Mouse (Mus musculus) hindbrain, embryonic 16.5 days (tissue): ENCODE results near the gene Ifi214. TPM values are rescaled to one million over a fixed set of nuclear protein-coding genes. Genes with fewer than 3 reads are reported as not detected.
"Not testable (repeated sequence)": the region's sequence is repeated elsewhere in the genome, so short reads cannot be mapped to it uniquely, and the experiment has no call there.

Experiments used
- ATAC-seq: fragments of 200-750 bp; cut with Nextera tagmentation; 2 replicates; pipeline ENCODE4 v1.8.0; 2017; ENCODE audit warnings: moderate TSS enrichment, moderate library complexity
- H3K27ac ChIP-seq: fragments of 300-500 bp; sonication (generic); 2 replicates; pipeline ENCODE4 v1.5.1; 2014; ENCODE audit warnings: low read depth, mild to moderate bottlenecking, control low read depth, low read length, moderate library complexity
- H3K27me3 ChIP-seq: fragments of 300-500 bp; sonication (generic); replicated peaks from 2 replicates; pipeline ENCODE4 v1.6.1; 2014; ENCODE audit warnings: low read length; ENCODE audit not compliant: control insufficient read depth, insufficient read depth
- H3K36me3 ChIP-seq: fragments of 300-500 bp; sonication (generic); 2 replicates; pipeline ENCODE4 v1.6.1; 2014; ENCODE audit warnings: mild to moderate bottlenecking, low read length, moderate library complexity, mixed read lengths; ENCODE audit not compliant: control insufficient read depth, insufficient read depth
- H3K4me1 ChIP-seq: fragments of 300-500 bp; sonication (generic); 2 replicates; pipeline ENCODE4 v1.6.1; 2014; ENCODE audit warnings: low read depth, low read length; ENCODE audit not compliant: control insufficient read depth, insufficient read depth
- H3K4me2 ChIP-seq: fragments of 300-500 bp; sonication (generic); 2 replicates; pipeline ENCODE4 v1.6.1; 2014; ENCODE audit warnings: mild to moderate bottlenecking, low read length, control low read depth, moderate library complexity
- H3K4me3 ChIP-seq: fragments of 300-500 bp; sonication (generic); 2 replicates; pipeline ENCODE4 v1.5.1; 2014; ENCODE audit warnings: mild to moderate bottlenecking, low read length, control low read depth, moderate library complexity
- H3K9ac ChIP-seq: fragments of 300-500 bp; sonication (generic); 2 replicates; pipeline ENCODE4 v1.6.1; 2014; ENCODE audit warnings: low read depth, mild to moderate bottlenecking, control low read depth, low read length, moderate library complexity
- H3K9me3 ChIP-seq: fragments of 300-500 bp; sonication (generic); 2 replicates; pipeline ENCODE4 v1.6.1; 2014; ENCODE audit warnings: mild to moderate bottlenecking, low read length, moderate library complexity; ENCODE audit not compliant: control insufficient read depth
- WGBS: fragments of 180-500 bp; shearing (Covaris S2); extraction: QIAGEN DNeasy Blood & Tissue Kit; methylation state at CpG from one replicate; pipeline ENCODE4 v1.1.7; 2014; 5-methylcytosine and 5-hydroxymethylcytosine counted together
- polyA plus RNA-seq: library from polyadenylated mRNA; unstranded; fragments of >200 nt; fragmentation: Nextera tagmentation; extraction: Ambion mirVana; gene quantifications from 2 replicates; pipeline ENCODE4 v1.2.1, GENCODE M21; 2015

Ifi214 gene
- polyA plus RNA-seq: not detected in 2 replicates

DNA sequence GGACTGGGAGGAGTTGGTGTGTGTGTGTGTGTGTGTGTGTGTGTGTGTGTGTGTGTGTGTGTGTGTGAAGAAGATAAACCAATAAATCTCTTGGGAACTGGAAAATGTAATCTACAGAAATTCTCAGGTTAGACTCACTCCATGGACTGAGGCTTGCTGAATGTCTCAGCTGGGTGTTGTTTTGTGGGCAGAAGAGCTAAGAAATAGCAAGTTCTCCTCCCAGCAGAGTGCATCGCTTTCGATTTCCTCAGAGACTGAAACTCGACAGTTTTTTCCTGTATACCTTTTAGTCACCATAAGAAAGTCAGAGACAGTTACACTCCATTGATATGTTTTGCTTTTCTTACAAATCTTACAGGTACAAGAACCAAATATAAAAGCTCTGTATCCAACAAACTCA, at the start of gene Ifi214:
Gene Ifi214 (minus strand): TSS at position 167 of the 400 bp plus-strand sequence.
- H3K4me2 ChIP-seq, H3K9ac ChIP-seq, H3K4me3 ChIP-seq, H3K27ac ChIP-seq, H3K9me3 ChIP-seq, H3K36me3 ChIP-seq, ATAC-seq, H3K27me3 ChIP-seq, H3K4me1 ChIP-seq: not testable (repeated sequence)
- whole genome bisulfite sequencing: 95% methylated on average over 3 of the region's 3 CpGs

DNA sequence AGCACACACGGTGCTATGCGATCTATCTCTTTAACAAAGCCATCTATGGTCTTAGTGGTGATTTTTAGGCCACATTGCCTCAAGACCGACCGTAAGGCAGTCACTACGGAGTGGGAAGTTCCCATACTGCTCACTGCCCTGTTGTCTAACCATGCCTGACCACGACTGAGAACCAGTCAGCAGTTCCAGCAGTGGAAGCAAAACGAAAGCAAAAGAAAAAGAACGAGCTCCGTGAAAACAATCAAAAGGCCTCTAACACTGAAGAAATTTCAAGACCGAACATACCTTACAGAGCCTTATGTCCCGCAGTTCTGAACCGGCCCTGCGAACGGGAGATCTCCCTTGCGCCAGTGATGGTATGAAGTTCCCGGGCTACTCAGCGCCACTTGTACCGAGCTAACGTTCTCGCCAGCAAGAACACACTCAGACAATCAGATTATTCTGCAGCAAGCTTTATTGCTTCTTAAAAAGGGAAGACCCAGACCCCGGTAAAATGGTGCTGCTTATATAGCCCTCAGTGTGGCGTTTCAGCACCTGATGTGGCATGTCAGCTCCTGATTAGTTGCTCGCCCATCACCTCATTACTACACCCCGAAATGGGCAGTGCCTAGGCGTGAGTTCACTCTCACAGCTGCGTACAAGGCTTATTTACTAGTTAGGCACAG, 44.3 kb upstream of the Ifi214 start:
- Histone ChIP-seq H3K4me1 (no peaks in the 10 kb centered on the region), H3K4me2 (no peak overlapping the region), H3K9ac (no peak overlapping the region), H3K4me3 (no peak overlapping the region), H3K36me3 (no peaks in the 10 kb centered on the region), H3K27me3 (no peaks in the 10 kb centered on the region), H3K27ac (no peak overlapping the region), H3K9me3 (peaks cover 22% of the 10 kb centered on the region)
- no peak for ATAC-seq
- 94% methylated on average over 26 of the region's 26 CpGs for WGBS

DNA sequence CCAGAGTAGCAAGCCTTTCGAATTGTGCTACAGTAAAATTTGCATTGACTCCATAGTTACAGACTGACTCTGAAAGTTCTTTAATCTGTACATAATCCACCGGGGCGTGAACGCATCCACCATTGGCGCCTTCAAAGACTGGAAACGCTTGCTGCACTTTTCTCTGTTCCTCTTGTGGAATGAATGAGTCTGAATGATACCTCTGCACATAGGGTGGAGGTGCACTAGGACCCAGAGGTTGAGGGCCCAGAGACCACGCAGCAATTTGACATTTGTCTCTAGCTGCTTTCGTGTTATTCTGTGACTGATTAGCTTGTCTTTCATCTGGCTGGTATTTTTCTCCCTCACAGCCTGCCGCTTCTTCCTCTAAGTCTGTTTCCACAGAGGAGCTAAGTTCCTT, 43.3 kb upstream of the Ifi214 start:
- Histone ChIP-seq H3K9me3 (peaks cover 22% of the 10 kb centered on the region), H3K9ac (no peak overlapping the region), H3K4me3 (no peak overlapping the region), H3K4me2 (no peak overlapping the region), H3K4me1 (no peaks in the 10 kb centered on the region), H3K27me3 (no peaks in the 10 kb centered on the region), H3K27ac (no peak overlapping the region), H3K36me3 (no peaks in the 10 kb centered on the region)
- 93% methylated on average over 9 of the region's 9 CpGs for WGBS
- no peak for ATAC-seq

DNA sequence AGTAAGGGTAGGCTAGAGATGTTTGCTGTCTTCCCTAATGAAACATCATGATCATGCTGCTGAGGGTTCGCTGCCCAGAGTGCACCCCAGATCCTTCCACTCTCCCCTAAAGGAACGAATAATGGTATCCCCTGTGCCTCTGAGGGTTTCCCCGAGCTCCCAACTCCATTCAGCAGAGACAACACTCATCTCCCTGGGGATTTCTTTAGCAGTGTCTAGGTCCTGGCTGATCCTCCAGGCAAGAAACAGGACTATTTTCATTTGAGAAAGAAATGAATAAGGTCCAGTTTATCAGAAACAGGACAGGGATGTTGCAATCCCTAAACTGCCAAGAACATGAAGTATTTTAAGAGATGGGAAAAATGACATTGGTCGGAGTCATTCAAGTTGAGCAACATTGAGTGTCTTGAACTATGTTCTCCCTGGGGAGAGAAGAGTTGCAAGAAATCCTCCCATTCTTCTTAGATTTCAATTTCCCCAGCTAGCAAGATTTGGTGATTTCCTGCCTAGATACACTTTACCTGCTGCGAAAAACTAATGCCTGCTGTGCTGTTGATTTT, 14.8 kb upstream of the Ifi214 start:
- 83% methylated on average over 5 of the region's 5 CpGs for WGBS
- not testable (repeated sequence) for H3K27me3 ChIP-seq, H3K9ac ChIP-seq, H3K4me3 ChIP-seq, H3K4me2 ChIP-seq, ATAC-seq, H3K27ac ChIP-seq, H3K9me3 ChIP-seq, H3K36me3 ChIP-seq, H3K4me1 ChIP-seq

DNA sequence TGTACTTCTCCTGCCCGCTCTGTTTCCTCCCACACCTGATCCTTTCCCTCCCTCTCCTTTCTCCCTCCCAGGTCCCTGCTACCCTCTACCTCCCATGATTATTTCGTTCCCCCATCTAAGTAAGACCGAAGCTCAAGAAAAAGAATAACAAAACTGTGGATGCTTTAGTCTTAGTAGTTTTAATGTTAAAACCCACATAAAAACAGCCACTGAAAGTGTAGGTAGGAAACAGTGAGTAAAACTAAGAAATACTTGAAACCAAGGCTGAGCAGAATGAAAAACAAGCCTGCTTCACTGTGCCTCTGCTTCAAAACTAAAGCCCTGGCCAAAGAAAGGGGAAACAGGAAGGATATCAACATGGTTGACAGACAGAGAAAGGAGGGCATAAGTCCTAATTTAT, 13.0 kb upstream of the Ifi214 start:
- not testable (repeated sequence) for H3K4me1 ChIP-seq, ATAC-seq, H3K4me3 ChIP-seq, H3K36me3 ChIP-seq, H3K9ac ChIP-seq, H3K27me3 ChIP-seq, H3K9me3 ChIP-seq, H3K27ac ChIP-seq, H3K4me2 ChIP-seq
- WGBS: 86% methylated on average over 3 of the region's 3 CpGs

DNA sequence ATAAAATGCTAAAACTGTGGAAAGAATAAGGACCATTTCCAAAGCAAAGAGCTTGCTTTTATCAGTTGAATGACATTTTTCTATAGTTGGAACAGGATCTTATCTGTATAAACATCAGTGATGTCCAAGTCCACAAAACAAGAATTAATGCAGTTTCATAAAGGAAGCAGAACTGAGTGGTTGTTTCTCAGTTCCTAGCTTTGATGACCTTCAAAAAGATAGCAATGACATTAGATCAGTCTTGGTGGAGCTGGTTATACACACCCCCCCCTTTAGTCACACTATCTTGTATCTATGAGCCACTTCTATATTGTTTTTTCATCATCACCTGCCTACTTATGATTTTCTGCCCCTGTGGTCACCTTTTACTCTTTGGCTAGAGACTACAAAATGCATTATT, 14.3 kb downstream of the Ifi214 start:
- Histone ChIP-seq H3K4me2 (no peak overlapping the region), H3K9me3 (no peaks in the 10 kb centered on the region), H3K9ac (no peak overlapping the region), H3K4me3 (no peak overlapping the region), H3K4me1 (no peaks in the 10 kb centered on the region), H3K36me3 (no peaks in the 10 kb centered on the region), H3K27me3 (no peaks in the 10 kb centered on the region), H3K27ac (no peak overlapping the region)
- ATAC-seq: no peak

DNA sequence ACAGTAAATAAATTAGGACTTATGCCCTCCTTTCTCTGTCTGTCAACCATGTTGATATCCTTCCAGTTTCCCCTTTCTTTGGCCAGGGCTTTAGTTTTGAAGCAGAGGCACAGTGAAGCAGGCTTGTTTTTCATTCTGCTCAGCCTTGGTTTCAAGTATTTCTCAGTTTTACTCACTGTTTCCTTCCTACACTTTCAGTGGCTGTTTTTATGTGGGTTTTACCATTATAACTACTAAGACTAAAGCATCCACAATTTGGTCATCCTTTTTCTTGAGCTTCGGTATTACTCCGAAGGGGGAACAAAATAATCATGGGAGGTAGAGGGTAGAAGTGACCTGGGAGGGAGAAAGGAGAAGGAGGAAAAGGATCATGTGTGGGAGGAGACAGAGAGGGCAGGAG, 25.2 kb downstream of the Ifi214 start:
- H3K4me3 ChIP-seq, H3K27ac ChIP-seq, H3K9ac ChIP-seq, H3K4me2 ChIP-seq, H3K9me3 ChIP-seq, H3K4me1 ChIP-seq, H3K27me3 ChIP-seq, ATAC-seq, H3K36me3 ChIP-seq: not testable (repeated sequence)
- WGBS: 92% methylated on average over 2 of the region's 2 CpGs

DNA sequence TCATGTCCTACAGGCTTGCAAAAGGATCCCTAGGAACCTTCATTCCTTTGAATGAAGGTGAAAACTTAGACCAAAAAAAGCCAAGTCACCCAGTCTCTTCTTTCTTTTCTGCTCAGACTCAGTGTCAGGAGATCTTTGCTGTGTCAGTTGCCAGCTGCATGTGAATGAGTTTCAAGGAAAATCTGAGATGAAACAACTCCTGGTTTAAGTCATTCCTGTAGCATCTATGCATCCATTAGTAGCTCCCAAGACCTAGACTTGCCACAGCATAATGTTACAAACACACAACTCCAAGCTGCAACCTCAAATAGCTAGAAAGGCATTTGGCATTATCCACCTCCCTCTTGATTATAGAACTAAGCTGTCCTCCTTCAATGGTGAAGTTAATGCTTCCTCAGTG, 44.3 kb downstream of the Ifi214 start:
- not testable (repeated sequence) for H3K4me1 ChIP-seq, H3K27ac ChIP-seq, H3K9me3 ChIP-seq, H3K36me3 ChIP-seq, H3K27me3 ChIP-seq, H3K4me3 ChIP-seq, H3K9ac ChIP-seq, ATAC-seq, H3K4me2 ChIP-seq

DNA sequence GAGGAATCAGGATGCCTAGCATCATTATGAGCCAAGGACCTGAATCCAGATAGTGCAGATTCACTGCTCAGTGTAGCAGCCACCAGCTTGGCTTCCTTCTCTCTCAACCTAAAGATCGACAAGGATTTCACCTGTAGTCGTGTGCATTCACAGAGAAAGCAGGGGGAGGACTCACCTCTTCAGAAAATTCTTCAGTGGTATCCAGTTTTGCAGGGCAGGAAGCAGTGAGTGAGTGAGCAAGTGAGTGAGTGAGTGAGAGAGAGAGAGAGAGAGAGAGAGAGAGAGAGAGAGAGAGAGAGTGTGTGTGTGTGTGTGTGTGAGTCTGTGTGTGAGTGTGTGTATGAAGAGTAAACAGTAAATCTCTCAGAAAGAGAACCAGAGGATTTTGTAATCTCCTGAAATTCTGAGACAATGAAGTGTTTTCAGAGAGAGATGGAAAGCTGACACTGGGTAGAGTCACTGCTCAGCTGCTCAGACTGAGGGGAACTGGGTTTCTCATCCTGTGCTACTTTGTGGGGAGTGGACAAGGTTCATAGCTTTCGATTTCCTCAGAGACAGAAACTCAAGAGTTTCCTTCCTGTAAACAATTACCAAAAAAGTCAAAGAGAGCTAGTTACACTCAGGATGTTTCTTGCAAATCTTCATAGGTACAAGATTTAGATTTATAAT, 44.8 kb downstream of the Ifi214 start, which contains the start of gene Ifi206:
Gene Ifi206 (minus strand): TSS at position 230 of the 669 bp plus-strand sequence.
- not testable (repeated sequence) for H3K27ac ChIP-seq, H3K4me2 ChIP-seq, H3K4me3 ChIP-seq, H3K36me3 ChIP-seq, H3K4me1 ChIP-seq, H3K9ac ChIP-seq, ATAC-seq, H3K27me3 ChIP-seq, H3K9me3 ChIP-seq
- WGBS: 84% methylated on average over 3 of the region's 3 CpGs
